Mouse (Mus musculus) gastrocnemius, adult 2 months (tissue): ENCODE results near the gene Glp2r. TPM values are rescaled to one million over a fixed set of nuclear protein-coding genes. Genes with fewer than 3 reads are reported as not detected.

Experiments used
- DNase-seq: peaks from one replicate; pipeline ENCODE4 v3.0.0; 2022
- H3K27ac ChIP-seq: fragments of 200-600 bp; 2 replicates; pipeline ENCODE4 v1.8.1; 2022; ENCODE audit warnings: mild to moderate bottlenecking
- H3K4me3 ChIP-seq: fragments of 200-600 bp; 2 replicates; pipeline ENCODE4 v1.8.1; 2022; ENCODE audit warnings: mild to moderate bottlenecking, moderate library complexity
- CTCF ChIP-seq: fragments of 200-600 bp; IDR thresholded peaks from 2 replicates; pipeline ENCODE4 v1.8.1; 2022; ENCODE audit warnings: antibody characterized with exemption, mild to moderate bottlenecking, moderate library complexity
- intact Hi-C: fragments of 180-260 bp; cut with DNase I; formaldehyde crosslinking; loops from one replicate; pipeline ENCODE4 v1.15.1; 2025
- total RNA-seq, 2 experiments: library from RNA; stranded (reverse); gene quantifications; 2 replicates each; pipeline ENCODE4 v1.2.3; 2021

The Glp2r gene
- total RNA-seq, 2 experiments from 2014 or later = 0.20 to 0.77 TPM

DNA sequence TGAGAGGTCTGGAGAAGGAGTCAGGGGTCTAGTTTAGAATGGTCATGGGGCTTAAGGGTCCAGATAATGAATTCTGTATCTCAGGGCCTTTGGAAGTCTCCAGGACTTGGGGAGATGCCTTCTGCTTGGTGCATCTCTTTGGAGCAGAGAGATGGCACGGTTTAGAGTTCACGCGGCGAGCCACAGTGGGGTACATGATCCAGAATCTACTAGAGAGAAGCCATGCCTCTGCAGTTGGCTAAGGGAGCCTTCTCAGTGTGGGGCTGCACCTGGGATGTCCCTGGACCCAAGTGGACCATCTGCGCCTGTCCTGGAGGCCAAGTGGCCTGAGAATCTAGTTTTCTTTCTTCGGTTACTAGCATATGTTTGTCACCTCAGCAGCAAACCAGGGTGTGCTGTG lies 100.9 kb downstream of the Glp2r start:
- Histone ChIP-seq H3K27ac (no peak overlapping the region), H3K4me3 (no peak overlapping the region)
- intact Hi-C loops = no loop called here
- no peak for DNase-seq
- no peak for TF ChIP-seq CTCF

DNA sequence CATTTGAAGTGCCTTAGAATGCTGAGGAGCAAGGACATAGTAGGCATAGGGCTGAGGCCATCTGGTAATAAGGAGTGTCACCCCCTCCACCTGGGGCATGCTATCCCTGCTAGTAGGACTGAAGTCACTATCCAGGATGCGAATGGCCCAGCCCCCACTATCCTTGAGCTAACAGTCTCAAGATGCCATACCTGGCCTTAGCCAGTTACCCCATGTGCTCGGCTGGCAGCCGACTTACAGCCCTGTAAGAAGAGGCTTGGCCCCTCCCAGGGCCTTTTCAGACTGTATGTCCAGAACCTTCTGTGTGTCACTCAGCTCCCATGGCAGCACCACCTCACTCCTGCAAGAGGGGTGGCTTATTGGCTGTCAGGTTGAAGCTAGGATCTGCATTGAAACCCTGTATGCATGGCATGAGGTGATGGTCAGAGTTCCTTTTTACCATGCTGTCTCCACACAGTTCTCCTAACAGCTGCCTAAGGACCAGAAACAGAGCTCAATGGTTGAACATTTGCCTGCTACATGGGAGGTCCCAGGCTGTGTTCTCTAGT lies 102.4 kb downstream of the Glp2r start:
- DNase-seq = no peak
- no peak for TF ChIP-seq CTCF
- Histone ChIP-seq H3K27ac (peak overlapping the region; percentile 71), H3K4me3 (no peak overlapping the region)
- intact Hi-C loops = no loop called here

DNA sequence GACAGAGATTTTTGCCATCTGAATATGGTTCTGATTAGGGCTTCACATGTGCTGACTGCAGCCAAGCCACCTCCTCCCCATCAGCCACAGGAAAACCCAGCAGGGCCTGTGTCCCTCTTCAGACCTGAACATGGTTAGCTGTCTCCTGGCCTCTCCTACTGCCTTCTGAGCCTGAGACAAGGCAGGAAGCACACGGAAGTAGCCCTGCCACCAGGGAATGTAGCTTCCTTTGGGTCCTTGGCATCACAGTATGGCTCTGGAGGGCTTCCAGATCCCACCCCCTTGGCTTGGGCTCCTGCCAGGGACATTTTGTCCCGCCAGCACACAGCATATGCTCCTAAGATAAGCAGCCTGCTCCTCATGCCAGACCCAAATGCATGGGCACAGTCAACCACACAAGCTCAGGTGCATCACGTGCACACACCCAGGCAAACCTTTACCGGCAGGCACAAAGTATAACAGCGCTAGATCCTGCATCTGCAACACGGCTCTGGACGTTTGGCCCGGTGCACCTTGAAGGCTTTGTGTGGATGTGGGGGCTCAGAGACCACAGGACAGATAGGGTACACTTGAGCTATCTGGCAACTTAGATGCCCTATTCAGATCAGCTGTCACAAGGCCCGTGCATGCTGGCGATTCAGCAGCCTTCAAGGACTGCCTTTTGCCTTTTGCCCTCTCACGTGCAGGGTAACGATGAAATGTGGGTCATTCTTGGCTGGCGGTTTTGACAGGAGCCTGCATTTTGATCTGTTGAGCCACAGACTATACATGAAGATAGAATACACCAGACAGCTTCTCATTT lies 103.2 kb downstream of the Glp2r start:
- Histone ChIP-seq H3K27ac (peak overlapping the region; percentile 71), H3K4me3 (no peak overlapping the region)
- intact Hi-C loops = no loop called here
- TF ChIP-seq CTCF = no peak
- DNase-seq = peak; percentile 68

DNA sequence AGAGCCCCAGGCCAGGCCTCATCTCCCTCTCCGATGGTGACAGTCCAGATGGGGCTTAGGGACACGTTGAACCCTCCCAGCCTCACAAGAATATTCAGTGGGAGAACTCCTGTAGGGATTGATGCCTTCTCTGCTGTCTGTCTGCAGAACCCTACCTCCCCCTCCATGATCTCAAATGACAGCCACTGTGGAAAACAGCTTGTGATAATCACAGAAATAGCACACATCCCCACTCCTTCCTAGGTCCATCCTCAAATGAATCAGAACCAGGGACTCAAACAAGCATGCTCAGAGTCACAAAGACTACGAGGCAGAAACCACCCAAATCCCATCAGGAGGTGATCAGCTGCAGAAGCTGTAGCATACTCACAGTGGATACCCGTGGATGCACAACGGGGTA lies 104.8 kb downstream of the Glp2r start:
- no peak for TF ChIP-seq CTCF
- intact Hi-C loops = no loop called here
- no peak for DNase-seq
- H3K27ac ChIP-seq = peak overlapping the region; percentile 28; the same call in 1 of the 2 replicates
- H3K4me3 ChIP-seq = no peak overlapping the region

DNA sequence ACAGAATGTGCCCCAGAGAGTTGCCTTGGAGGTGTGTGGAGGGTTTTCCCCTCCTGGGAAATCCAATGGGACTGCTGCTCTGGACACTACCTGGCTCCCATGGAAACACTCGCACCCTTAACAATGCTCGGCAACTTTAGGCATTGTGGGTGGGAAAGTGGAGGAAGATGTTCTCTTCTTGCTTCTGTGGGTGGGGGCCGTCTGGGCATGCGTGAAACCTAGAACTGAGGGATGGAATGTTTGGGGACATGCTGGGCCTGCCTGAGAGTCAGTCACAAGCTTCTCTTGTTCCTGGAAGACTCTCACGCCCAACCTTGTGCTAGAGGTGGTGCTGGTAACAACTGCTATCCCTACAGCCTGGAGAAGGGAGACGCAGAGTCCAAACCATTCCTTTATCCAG lies 106.0 kb downstream of the Glp2r start:
- Histone ChIP-seq H3K4me3 (no peak overlapping the region), H3K27ac (no peak overlapping the region)
- no peak for TF ChIP-seq CTCF
- no peak for DNase-seq
- intact Hi-C loops = no loop called here

DNA sequence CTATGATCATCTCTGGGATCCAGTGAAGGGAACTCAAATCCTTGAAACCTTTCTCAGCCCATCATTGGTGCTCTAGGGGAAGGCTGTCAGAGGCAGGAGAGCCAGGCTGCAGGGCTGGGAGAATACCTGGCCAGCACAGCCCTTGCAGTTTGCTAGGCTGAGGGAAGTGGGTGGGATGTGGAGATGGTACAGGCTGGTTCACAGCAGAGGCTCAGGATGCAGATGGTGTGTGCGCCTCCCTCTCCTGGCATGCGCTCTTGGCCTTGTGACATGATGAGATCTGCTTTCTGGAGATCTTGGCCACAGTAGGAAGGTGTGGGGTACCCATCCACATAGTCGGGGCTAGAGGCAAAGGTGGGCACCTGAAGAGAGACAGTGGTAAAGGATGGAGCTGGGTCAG lies 106.7 kb downstream of the Glp2r start:
- intact Hi-C loops = no loop called here
- H3K27ac ChIP-seq = no peak overlapping the region
- H3K4me3 ChIP-seq = no peak overlapping the region
- DNase-seq = no peak
- TF ChIP-seq CTCF = no peak

DNA sequence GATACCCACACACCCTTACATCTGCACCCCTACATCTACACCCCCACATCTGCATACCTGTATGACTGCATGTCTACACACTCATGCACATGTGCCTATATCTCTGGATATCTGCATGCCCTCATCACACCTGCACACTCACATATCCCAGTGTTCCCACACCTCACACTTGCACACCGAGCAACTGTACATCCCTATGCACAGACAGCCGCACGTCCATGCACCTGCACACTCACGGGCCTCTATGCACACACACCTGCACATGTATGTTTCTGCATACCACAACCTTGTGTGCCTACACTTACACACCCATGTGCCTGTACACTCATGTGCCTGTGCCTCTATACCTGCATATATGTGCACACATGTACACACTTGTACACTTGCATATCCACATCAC lies 107.5 kb downstream of the Glp2r start:
- peak; percentile 13 for DNase-seq
- intact Hi-C loops = no loop called here
- no peak overlapping the region for H3K4me3 ChIP-seq
- H3K27ac ChIP-seq = no peak overlapping the region
- no peak for TF ChIP-seq CTCF

DNA sequence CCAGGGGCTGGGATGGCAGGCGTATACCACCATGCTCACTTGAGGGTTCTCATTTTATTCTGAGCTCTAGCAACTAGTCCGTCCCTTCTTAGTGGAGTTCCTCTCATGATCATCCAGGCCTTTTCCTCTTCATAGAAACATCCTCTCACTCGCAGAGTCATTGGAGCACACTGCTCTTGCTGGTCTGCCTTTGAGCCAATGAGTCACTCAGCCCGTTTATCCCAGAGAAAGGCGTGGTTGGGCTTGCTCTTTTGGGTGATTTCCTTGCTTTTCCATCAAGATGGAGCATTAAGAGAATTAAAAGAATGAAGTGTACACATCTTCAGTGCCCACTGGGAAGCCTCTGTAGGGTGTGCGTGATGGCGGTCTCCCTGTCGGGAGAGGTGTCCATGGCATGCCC lies 109.5 kb downstream of the Glp2r start:
- no peak for TF ChIP-seq CTCF
- Histone ChIP-seq H3K27ac (no peak overlapping the region), H3K4me3 (no peak overlapping the region)
- intact Hi-C loops = no loop called here
- DNase-seq = no peak

DNA sequence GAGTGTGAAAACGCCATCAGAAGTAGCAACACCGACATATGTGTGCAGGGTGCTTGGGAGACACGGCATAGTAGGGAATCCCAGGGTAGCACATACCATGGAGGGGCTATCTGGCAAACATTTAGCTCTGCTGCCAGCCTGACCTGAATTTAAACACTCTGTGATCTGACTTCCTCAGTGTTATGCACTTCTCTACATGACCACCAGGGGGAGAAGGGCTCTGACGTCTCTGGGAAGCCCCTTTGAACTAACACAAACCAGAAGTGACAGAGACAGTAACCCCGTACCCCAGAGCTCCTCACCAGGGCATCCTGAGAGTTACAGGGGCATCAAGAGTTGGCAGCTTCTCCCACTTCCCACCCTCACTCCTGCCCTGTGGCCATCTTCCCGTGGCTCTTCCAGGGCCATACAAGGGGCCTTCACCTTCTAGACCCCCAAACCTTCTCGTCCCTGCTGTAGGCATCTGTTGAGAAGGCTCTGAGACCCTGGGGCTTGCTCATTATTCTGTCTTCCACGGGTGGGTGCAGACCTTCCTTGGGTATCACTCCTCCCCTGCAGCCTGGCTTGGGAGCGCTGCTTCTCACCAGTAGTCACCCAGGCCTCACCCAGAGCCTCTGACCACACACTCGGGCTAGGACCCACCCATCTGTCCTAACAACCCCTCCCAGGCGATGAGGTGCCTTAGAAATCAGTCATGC lies 113.1 kb downstream of the Glp2r start:
- Histone ChIP-seq H3K27ac (no peak overlapping the region), H3K4me3 (no peak overlapping the region)
- intact Hi-C loops = loop anchor here (2.0 kb wide), 1 partner anchor 19 kb away; no protein-coding TSS in a partner anchor
- DNase-seq = no peak
- TF ChIP-seq CTCF = peak; percentile 85

DNA sequence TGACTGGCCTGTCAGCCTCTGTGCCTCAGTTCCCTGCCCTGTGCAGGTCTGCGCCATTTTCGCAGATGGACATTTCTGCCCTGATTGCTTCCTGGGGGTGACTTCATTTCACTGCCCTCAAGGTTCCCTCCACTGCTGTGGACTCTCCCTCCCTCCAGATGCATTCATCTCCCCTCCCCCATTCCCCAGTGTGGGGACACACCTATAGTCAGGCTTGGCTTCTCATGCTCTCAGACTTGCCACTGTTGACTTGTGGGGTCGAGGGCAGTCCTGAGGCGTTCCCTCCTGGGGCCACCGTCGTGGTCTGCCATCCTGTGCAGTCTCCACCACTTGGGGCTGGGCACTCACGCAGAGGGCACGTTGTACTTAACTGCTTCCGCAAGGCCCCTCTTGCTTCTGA lies 114.1 kb downstream of the Glp2r start:
- TF ChIP-seq CTCF = no peak
- Histone ChIP-seq H3K4me3 (no peak overlapping the region), H3K27ac (no peak overlapping the region)
- DNase-seq = no peak
- intact Hi-C loops = loop anchor here (2.0 kb wide), 1 partner anchor 20 kb away; no protein-coding TSS in a partner anchor

DNA sequence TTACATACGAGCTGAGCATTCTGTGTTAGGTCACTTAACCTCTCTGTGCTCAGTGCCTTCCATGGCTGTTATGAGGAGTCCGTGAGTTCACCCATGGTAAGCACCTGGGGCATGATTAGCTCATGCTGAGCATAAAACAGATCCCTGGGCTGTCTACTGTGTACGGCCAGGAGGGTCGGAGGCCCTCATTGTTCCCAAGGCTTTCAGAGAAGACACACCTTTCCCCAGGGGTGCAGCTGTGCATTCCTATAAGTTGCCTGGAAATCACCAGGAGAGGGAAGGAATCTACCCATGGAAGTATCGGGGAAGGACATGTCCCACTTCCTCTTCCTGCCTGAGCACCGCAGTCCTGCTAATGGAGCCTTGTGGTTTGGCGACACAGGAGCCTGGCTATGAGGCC lies 114.6 kb downstream of the Glp2r start:
- no peak overlapping the region for H3K27ac ChIP-seq
- H3K4me3 ChIP-seq = no peak overlapping the region
- no peak for DNase-seq
- TF ChIP-seq CTCF = no peak
- intact Hi-C loops = loop anchor here (2.0 kb wide), 1 partner anchor 20 kb away; no protein-coding TSS in a partner anchor

DNA sequence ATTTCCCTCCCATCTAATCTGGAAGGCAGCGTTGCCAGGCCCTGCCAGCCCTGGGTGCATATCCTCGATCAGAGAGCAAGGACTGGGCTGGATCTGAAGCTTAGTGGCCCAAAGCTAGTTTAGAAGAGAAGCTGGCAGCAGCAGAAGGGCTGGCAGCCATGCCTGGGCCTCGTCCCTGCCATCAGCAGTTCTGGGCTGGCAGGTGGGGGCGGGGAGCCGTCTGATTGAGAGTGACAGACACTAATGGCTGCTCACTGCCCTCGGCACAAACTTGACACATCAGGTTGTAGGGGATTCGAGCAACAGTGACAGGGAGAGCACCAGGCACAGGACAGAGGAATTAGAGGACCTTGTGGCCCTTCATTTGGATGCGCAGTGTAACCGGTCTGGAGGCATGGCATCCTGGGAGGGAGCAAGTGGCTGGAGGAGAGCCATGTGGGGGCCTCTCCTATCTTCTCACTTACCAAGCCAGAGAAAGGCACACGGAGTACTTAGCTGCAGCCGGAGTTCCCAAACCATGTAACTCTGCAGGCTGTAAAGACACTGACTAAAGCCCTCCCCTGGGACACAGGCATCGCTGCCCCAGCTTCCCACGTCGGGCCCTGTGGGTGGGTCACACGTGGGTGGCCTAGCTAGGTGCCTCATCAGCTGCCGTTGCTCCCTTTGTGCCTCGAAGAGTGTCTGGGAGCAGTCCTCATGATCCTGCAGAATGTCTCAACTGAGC lies 115.6 kb downstream of the Glp2r start:
- peak; percentile 88 for DNase-seq
- TF ChIP-seq CTCF = no peak
- Histone ChIP-seq H3K27ac (peak overlapping the region; percentile 79), H3K4me3 (peak overlapping the region; percentile 26)
- intact Hi-C loops = no loop called here
